Mouse (Mus musculus) CD4-positive naive resting alpha-beta T cell, adult 57 days (primary cell): ENCODE measurements around the gene Il17rb. TPM values are rescaled to one million over a fixed set of nuclear protein-coding genes. Genes with fewer than 3 reads are reported as not detected.

Experiments used
- total RNA-seq: library from RNA; stranded (reverse); gene quantifications from one replicate; pipeline ENCODE4 v1.2.4, GENCODE M21; 2023

The Il17rb gene
- total RNA-seq: 0.38 TPM

DNA sequence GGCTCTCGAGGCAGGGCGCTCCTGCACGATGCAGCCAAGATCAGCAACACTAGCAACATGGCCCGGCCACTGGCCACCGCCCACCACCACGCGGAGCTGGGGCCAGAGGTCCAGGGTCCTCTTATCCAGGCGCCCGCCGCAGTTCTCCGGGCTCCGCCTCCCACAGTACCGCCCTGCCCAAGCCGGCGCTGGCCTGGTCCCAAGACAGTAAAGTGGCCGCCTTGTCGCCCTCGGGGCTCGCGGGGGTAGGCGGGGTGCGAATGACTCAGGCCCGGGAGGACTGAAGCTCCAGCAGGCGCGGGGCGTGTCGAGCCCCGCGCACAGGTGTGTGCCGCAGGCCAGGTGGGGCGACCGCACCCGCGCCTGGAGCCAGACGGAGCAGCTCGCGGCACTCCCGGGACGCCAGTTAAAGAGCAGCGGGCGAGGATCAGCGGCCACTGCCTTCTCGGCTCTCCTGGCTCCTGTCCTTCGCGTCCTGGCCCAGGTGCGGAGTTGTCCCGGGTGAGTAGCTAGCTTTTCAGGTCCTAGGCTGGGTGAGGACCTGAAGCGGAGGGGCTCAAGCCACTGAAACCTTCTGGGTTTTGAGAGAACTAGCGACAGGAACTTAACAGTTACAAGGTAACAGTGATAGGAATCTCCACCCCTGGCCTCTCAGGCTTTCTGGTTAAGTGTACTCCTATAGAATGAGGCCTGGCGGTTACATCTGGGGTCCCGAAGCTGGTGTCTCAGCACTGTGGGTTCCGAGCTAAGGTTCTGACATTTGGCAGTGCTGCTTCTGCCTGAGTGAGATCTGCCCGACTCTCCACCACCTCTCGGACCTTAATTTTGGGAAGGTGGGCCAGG, at the start of gene Il17rb, which contains the start of gene Chdh:
Gene Il17rb, minus strand, starts transcription at position 164 of the 843 bp plus-strand sequence.
Gene Chdh, plus strand, starts transcription at position 291 of the 843 bp plus-strand sequence.

DNA sequence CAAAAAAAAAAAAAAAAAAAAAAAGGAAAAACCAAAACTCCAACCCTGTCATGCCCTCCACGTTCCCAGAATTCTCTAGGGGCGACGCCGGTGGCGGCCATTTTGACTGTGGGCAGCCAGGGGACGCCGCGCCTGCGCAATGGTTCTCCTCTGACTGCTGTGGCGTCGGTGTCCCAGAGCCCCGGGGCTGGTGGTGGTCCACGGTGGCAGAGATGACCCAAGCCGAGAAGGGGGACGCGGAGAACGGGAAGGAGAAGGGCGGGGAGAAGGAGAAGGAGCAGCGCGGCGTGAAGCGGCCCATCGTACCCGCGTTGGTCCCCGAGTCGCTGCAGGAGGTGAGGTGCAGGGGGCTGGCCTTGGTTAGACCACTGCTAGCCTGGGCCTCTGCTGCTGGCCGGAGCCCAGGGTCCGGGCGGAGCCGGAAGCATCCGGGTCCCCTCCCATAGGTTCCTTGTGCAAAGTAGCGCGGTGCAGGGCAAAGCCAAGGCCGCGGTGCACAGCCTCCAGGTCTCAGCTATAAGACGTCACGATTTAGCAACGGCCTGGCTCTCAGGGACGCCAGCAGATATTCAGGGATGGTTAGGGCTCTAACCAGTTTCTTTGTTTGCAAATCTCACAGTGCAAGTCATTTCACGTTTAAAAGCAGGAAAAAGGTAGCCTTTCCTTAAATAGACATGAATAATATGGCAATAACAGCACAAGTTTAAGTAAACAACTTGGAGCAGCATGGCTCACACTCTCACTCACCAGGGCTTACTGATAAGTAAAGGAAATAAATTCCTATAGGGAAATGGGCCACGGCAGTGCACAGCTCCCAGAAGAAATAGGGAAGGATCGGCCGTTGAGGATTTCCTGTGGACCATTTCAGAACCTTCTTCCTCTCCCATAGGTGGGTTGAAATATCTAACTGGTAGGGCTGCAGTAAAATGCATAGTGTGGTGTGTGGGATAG, 30.2 kb downstream of the Il17rb start, which contains the start of gene Actr8:
Gene Actr8, plus strand, starts transcription at position 84 of the 951 bp plus-strand sequence.

GRCm38 (mm10) chr14:29968075-29968821, 40.4 kb downstream of the Il17rb start, which contains the start of gene Selenok:
Gene Selenok (plus strand): TSS chr14:29968308.

Other genes starting within 250 kb of the Il17rb start
- gene Selenok, start 40.6 kb downstream of the Il17rb start, total RNA-seq: 164 TPM
- gene Actr8, start 30.6 kb downstream of the Il17rb start, total RNA-seq: 58.5 TPM
- gene Chdh, start 127 bp upstream of the Il17rb start, total RNA-seq: 0.77 TPM